Mouse (Mus musculus) liver, embryonic 16.5 days (tissue): ENCODE data around the gene Rdh11. TPM values are rescaled to one million over a fixed set of nuclear protein-coding genes. Genes with fewer than 3 reads are reported as not detected.

ENCODE experiments used
- ATAC-seq: fragments of 200-750 bp; cut with Nextera tagmentation; 2 replicates; pipeline ENCODE4 v1.8.0; 2017; ENCODE audit warnings: low read depth, mild to moderate bottlenecking, moderate number of reproducible peaks, moderate library complexity
- H3K27ac ChIP-seq: fragments of 300-500 bp; sonication (generic); 2 replicates; pipeline ENCODE4 v1.5.1; 2014; ENCODE audit warnings: mild to moderate bottlenecking, low read length
- H3K27me3 ChIP-seq: fragments of 300-500 bp; sonication (generic); 2 replicates; pipeline ENCODE4 v1.6.1; 2014; ENCODE audit warnings: low read depth, low read length, mixed read lengths; ENCODE audit not compliant: control insufficient read depth, insufficient read depth
- H3K36me3 ChIP-seq: fragments of 300-500 bp; sonication (generic); 2 replicates; pipeline ENCODE4 v1.6.1; 2014; ENCODE audit warnings: mild to moderate bottlenecking; ENCODE audit not compliant: control insufficient read depth, insufficient read depth
- H3K4me1 ChIP-seq: fragments of 300-500 bp; sonication (generic); 2 replicates; pipeline ENCODE4 v1.6.1; 2014; ENCODE audit warnings: low read depth, low read length, mixed read lengths; ENCODE audit not compliant: control insufficient read depth
- H3K4me2 ChIP-seq: fragments of 300-500 bp; sonication (generic); 2 replicates; pipeline ENCODE4 v1.6.1; 2014; ENCODE audit warnings: low read depth, low read length, mixed read lengths
- H3K4me3 ChIP-seq: fragments of 300-500 bp; sonication (generic); 2 replicates; pipeline ENCODE4 v1.5.1; 2014; ENCODE audit warnings: low read depth, mild to moderate bottlenecking, low read length
- H3K9ac ChIP-seq: fragments of 300-500 bp; sonication (generic); 2 replicates; pipeline ENCODE4 v1.6.1; 2014; ENCODE audit warnings: low read depth, low read length
- H3K9me3 ChIP-seq: fragments of 300-500 bp; sonication (generic); replicated peaks from 2 replicates; pipeline ENCODE4 v1.6.1; 2016; ENCODE audit warnings: low read length; ENCODE audit not compliant: control insufficient read depth
- WGBS: fragments of 180-500 bp; shearing (Covaris S2); extraction: QIAGEN DNeasy Blood & Tissue Kit; methylation state at CpG from one replicate; pipeline ENCODE4 v1.1.7; 2014; ENCODE audit not compliant: insufficient replicate concordance; 5-methylcytosine and 5-hydroxymethylcytosine counted together
- polyA plus RNA-seq: library from polyadenylated mRNA; unstranded; fragments of >200 nt; fragmentation: Nextera tagmentation; extraction: Ambion mirVana; gene quantifications from 2 replicates; pipeline ENCODE4 v1.2.1, GENCODE M21; 2015

The Rdh11 gene
- polyA plus RNA-seq, 1 experiment from 2014 or later: 24.7 TPM

- Histone ChIP-seq H3K27ac (no peak overlapping the region), H3K4me2 (no peak overlapping the region), H3K27me3 (no peaks in the 10 kb centered on the region), H3K4me1 (no peaks in the 10 kb centered on the region), H3K4me3 (no peak overlapping the region), H3K9me3 (no peaks in the 10 kb centered on the region), H3K9ac (no peak overlapping the region), H3K36me3 (peaks cover 11% of the 10 kb centered on the region; the same call in 1 of the 2 replicates)
- 76% methylated on average over 3 of the region's 3 CpGs for whole genome bisulfite sequencing
- ATAC-seq: no peak
These were observed 29.2 kb downstream of the Rdh11 start for GRCm38 (mm10) chr12:79162876-79163275.

GRCm38 (mm10) chr12:79149653-79150052, 42.4 kb downstream of the Rdh11 start:
- ATAC-seq: no peak
- Histone ChIP-seq H3K27me3 (no peaks in the 10 kb centered on the region), H3K4me3 (no peak overlapping the region), H3K36me3 (no peaks in the 10 kb centered on the region; the same call in 1 of the 2 replicates), H3K27ac (no peak overlapping the region), H3K4me1 (no peaks in the 10 kb centered on the region), H3K9ac (no peak overlapping the region), H3K9me3 (no peaks in the 10 kb centered on the region), H3K4me2 (no peak overlapping the region)
- WGBS: 90% methylated on average over 6 of the region's 6 CpGs

- Histone ChIP-seq H3K4me2 (no peak overlapping the region), H3K4me1 (no peaks in the 10 kb centered on the region), H3K27me3 (no peaks in the 10 kb centered on the region), H3K27ac (no peak overlapping the region), H3K4me3 (no peak overlapping the region), H3K36me3 (no peaks in the 10 kb centered on the region), H3K9me3 (no peaks in the 10 kb centered on the region), H3K9ac (no peak overlapping the region)
- no peak for ATAC-seq
These were observed 50.7 kb downstream of the Rdh11 start for GRCm38 (mm10) chr12:79141384-79141783.

- no peak overlapping the region for H3K4me3 ChIP-seq
- no peaks in the 10 kb centered on the region for H3K27me3 ChIP-seq
- no peaks in the 10 kb centered on the region for H3K4me1 ChIP-seq
- H3K9ac ChIP-seq: no peak overlapping the region
- H3K9me3 ChIP-seq: no peaks in the 10 kb centered on the region
- H3K27ac ChIP-seq: no peak overlapping the region
- no peak overlapping the region for H3K4me2 ChIP-seq
- ATAC-seq: no peak
- H3K36me3 ChIP-seq: no peaks in the 10 kb centered on the region
- WGBS: 66% methylated on average over 2 of the region's 2 CpGs
These were observed 51.3 kb downstream of the Rdh11 start for GRCm38 (mm10) chr12:79140811-79141210.

- ATAC-seq: no peak
- no peaks in the 10 kb centered on the region for H3K9me3 ChIP-seq
- H3K27ac ChIP-seq: no peak overlapping the region
- H3K4me3 ChIP-seq: no peak overlapping the region
- H3K36me3 ChIP-seq: no peaks in the 10 kb centered on the region
- H3K27me3 ChIP-seq: no peaks in the 10 kb centered on the region; the same call in 1 of the 2 replicates
- WGBS: 40% methylated on average over 1 of the region's 1 CpGs
- no peak overlapping the region for H3K9ac ChIP-seq
- no peak overlapping the region for H3K4me2 ChIP-seq
- no peaks in the 10 kb centered on the region for H3K4me1 ChIP-seq
These were observed 52.7 kb downstream of the Rdh11 start for GRCm38 (mm10) chr12:79139417-79139816.

GRCm38 (mm10) chr12:79138999-79139398, 53.1 kb downstream of the Rdh11 start:
- no peak overlapping the region for H3K27ac ChIP-seq
- H3K4me1 ChIP-seq: no peaks in the 10 kb centered on the region
- no peak overlapping the region for H3K9ac ChIP-seq
- no peaks in the 10 kb centered on the region for H3K36me3 ChIP-seq
- H3K4me3 ChIP-seq: no peak overlapping the region
- H3K9me3 ChIP-seq: no peaks in the 10 kb centered on the region
- H3K4me2 ChIP-seq: no peak overlapping the region
- ATAC-seq: no peak
- no peaks in the 10 kb centered on the region; the same call in 1 of the 2 replicates for H3K27me3 ChIP-seq

GRCm38 (mm10) chr12:79136949-79137348, 55.1 kb downstream of the Rdh11 start:
- 60% methylated on average over 7 of the region's 7 CpGs for WGBS
- Histone ChIP-seq H3K36me3 (no peaks in the 10 kb centered on the region), H3K4me2 (no peak overlapping the region)

GRCm38 (mm10) chr12:79135105-79135504, 57.0 kb downstream of the Rdh11 start:
- 32% methylated on average over 4 of the region's 4 CpGs for WGBS
- Histone ChIP-seq H3K4me2 (no peak overlapping the region), H3K27me3 (peaks cover 32% of the 10 kb centered on the region), H3K9me3 (no peaks in the 10 kb centered on the region), H3K27ac (no peak overlapping the region), H3K36me3 (no peaks in the 10 kb centered on the region), H3K4me1 (no peaks in the 10 kb centered on the region), H3K4me3 (no peak overlapping the region), H3K9ac (no peak overlapping the region)
- ATAC-seq: no peak

More at GRCm38 (mm10) chr12:79136949-79137348, 55.1 kb downstream of the Rdh11 start:
- Histone ChIP-seq H3K9me3 (no peaks in the 10 kb centered on the region), H3K4me1 (no peaks in the 10 kb centered on the region), H3K9ac (no peak overlapping the region), H3K27ac (no peak overlapping the region), H3K4me3 (no peak overlapping the region), H3K27me3 (peaks cover 14% of the 10 kb centered on the region)
- ATAC-seq: no peak

- H3K27ac ChIP-seq: no peak overlapping the region
- WGBS: 32% methylated on average over 8 of the region's 8 CpGs
These were observed 57.4 kb downstream of the Rdh11 start for GRCm38 (mm10) chr12:79134676-79135075.

More at GRCm38 (mm10) chr12:79134676-79135075, 57.4 kb downstream of the Rdh11 start:
- ATAC-seq: no peak
- H3K4me2 ChIP-seq: no peak overlapping the region
- no peak overlapping the region for H3K9ac ChIP-seq
- no peaks in the 10 kb centered on the region for H3K9me3 ChIP-seq
- H3K4me3 ChIP-seq: no peak overlapping the region
- no peaks in the 10 kb centered on the region for H3K36me3 ChIP-seq
- H3K4me1 ChIP-seq: no peaks in the 10 kb centered on the region
- peaks cover 35% of the 10 kb centered on the region for H3K27me3 ChIP-seq
